Mouse (Mus musculus) testis, adult 2 months (tissue): ENCODE data around the gene Dock8. TPM values are rescaled to one million over a fixed set of nuclear protein-coding genes. Genes with fewer than 3 reads are reported as not detected.
A peak's percentile ranks its signal among the peaks of the same experiment; 100 is the strongest.

Experiments
- H3K27ac ChIP-seq: fragments of 200-500 bp; 2 replicates; pipeline ENCODE4 v1.5.1; 2012; ENCODE audit warnings: low read depth, low read length; ENCODE audit not compliant: control insufficient read depth, insufficient read depth
- H3K27me3 ChIP-seq: fragments of 200-500 bp; 2 replicates; pipeline ENCODE4 v1.6.1; 2012; ENCODE audit warnings: mild to moderate bottlenecking, low read length, moderate library complexity; ENCODE audit not compliant: control insufficient read depth, insufficient read depth
- H3K36me3 ChIP-seq: fragments of 200-500 bp; 2 replicates; pipeline ENCODE4 v1.6.1; 2012; ENCODE audit warnings: mild to moderate bottlenecking, low read length; ENCODE audit not compliant: control insufficient read depth, insufficient read depth
- H3K4me1 ChIP-seq: fragments of 200-500 bp; 2 replicates; pipeline ENCODE4 v1.6.1; 2012; ENCODE audit warnings: low read length; ENCODE audit not compliant: control insufficient read depth, insufficient read depth
- H3K4me3 ChIP-seq: fragments of 200-500 bp; 2 replicates; pipeline ENCODE4 v1.5.1; 2012; ENCODE audit warnings: low read depth, mild to moderate bottlenecking, low read length, moderate library complexity, mixed read lengths; ENCODE audit not compliant: control insufficient read depth
- CTCF ChIP-seq: fragments of 200-500 bp; IDR thresholded peaks from 2 replicates; pipeline ENCODE4 v1.5.1; 2012; ENCODE audit warnings: low read depth, mild to moderate bottlenecking, inconsistent platforms, low read length, moderate library complexity; ENCODE audit not compliant: control insufficient read depth, insufficient read depth, insufficient replicate concordance
- POLR2A ChIP-seq: fragments of 200-500 bp; IDR thresholded peaks from 2 replicates; pipeline ENCODE4 v1.6.1; 2012; ENCODE audit warnings: low read depth, mild to moderate bottlenecking, inconsistent platforms, low read length, moderate library complexity; ENCODE audit not compliant: control insufficient read depth
- polyA plus RNA-seq: library from polyadenylated mRNA; depleted of rRNA; stranded (reverse); fragments of >200 nt; gene quantifications from 2 replicates; pipeline ENCODE4 v1.2.3, GENCODE M21; 2012

Dock8 gene
- polyA plus RNA-seq, 1 experiment: 3.8 TPM

- Histone ChIP-seq H3K36me3 (no peaks in the 10 kb centered on the region), H3K27ac (no peak overlapping the region), H3K27me3 (no peaks in the 10 kb centered on the region), H3K4me3 (no peak overlapping the region), H3K4me1 (no peaks in the 10 kb centered on the region)
- TF ChIP-seq CTCF: no peak
Observed at GRCm38 (mm10) chr19:25176746-25177145, 177.4 kb downstream of the Dock8 start.

GRCm38 (mm10) chr19:25180024-25180423 is 180.7 kb downstream of the Dock8 start:
- Histone ChIP-seq H3K4me1 (no peaks in the 10 kb centered on the region), H3K4me3 (no peak overlapping the region), H3K36me3 (no peaks in the 10 kb centered on the region), H3K27me3 (no peaks in the 10 kb centered on the region), H3K27ac (no peak overlapping the region)
- no peak for TF ChIP-seq POLR2A
- TF ChIP-seq CTCF: no peak

GRCm38 (mm10) chr19:25180547-25180946 is 181.2 kb downstream of the Dock8 start:
- Histone ChIP-seq H3K4me1 (no peaks in the 10 kb centered on the region), H3K27me3 (no peaks in the 10 kb centered on the region), H3K27ac (no peak overlapping the region), H3K36me3 (no peaks in the 10 kb centered on the region), H3K4me3 (no peak overlapping the region)
- TF ChIP-seq CTCF (no peak), POLR2A (no peak)

- no peak for TF ChIP-seq POLR2A
- no peak for TF ChIP-seq CTCF
Observed at GRCm38 (mm10) chr19:25184076-25184475, 184.7 kb downstream of the Dock8 start.

GRCm38 (mm10) chr19:25186316-25186715 is 187.0 kb downstream of the Dock8 start:
- no peak for TF ChIP-seq POLR2A
- no peak for TF ChIP-seq CTCF
- H3K27me3 ChIP-seq: no peaks in the 10 kb centered on the region
- H3K27ac ChIP-seq: no peak overlapping the region
- H3K36me3 ChIP-seq: no peaks in the 10 kb centered on the region
- H3K4me1 ChIP-seq: peaks cover 5% of the 10 kb centered on the region
- no peak overlapping the region for H3K4me3 ChIP-seq

More at GRCm38 (mm10) chr19:25184076-25184475, 184.7 kb downstream of the Dock8 start:
- no peaks in the 10 kb centered on the region for H3K27me3 ChIP-seq
- peaks cover 5% of the 10 kb centered on the region for H3K4me1 ChIP-seq
- peak overlapping the region; percentile 24; the same call in 1 of the 2 replicates for H3K27ac ChIP-seq
- H3K4me3 ChIP-seq: no peak overlapping the region
- H3K36me3 ChIP-seq: no peaks in the 10 kb centered on the region

- no peak overlapping the region for H3K4me3 ChIP-seq
- no peak for TF ChIP-seq POLR2A
- no peak for TF ChIP-seq CTCF
- no peaks in the 10 kb centered on the region for H3K27me3 ChIP-seq
- no peaks in the 10 kb centered on the region for H3K36me3 ChIP-seq
- peaks cover 5% of the 10 kb centered on the region for H3K4me1 ChIP-seq
- no peak overlapping the region for H3K27ac ChIP-seq
Observed at GRCm38 (mm10) chr19:25187681-25188080, 188.3 kb downstream of the Dock8 start.

- no peak overlapping the region for H3K4me3 ChIP-seq
- no peaks in the 10 kb centered on the region for H3K4me1 ChIP-seq
Observed at GRCm38 (mm10) chr19:25193751-25194150, 194.4 kb downstream of the Dock8 start.

GRCm38 (mm10) chr19:25200081-25200860 is 200.9 kb downstream of the Dock8 start:
- TF ChIP-seq POLR2A (no peak), CTCF (no peak)
- Histone ChIP-seq H3K36me3 (no peaks in the 10 kb centered on the region), H3K27me3 (no peaks in the 10 kb centered on the region), H3K27ac (no peak overlapping the region), H3K4me3 (no peak overlapping the region), H3K4me1 (no peaks in the 10 kb centered on the region)

More at GRCm38 (mm10) chr19:25193751-25194150, 194.4 kb downstream of the Dock8 start:
- Histone ChIP-seq H3K27ac (no peak overlapping the region), H3K36me3 (no peaks in the 10 kb centered on the region), H3K27me3 (no peaks in the 10 kb centered on the region)
- TF ChIP-seq POLR2A (no peak), CTCF (no peak)
